Mouse (Mus musculus): ENCODE measurements at regions not wholly inside any gene's neighbourhood (a gene's known extent, or its start where the extent isn't known, plus 50 kb on each side); places are given as distances from the start of the nearest gene placed in this dataset.

- Histone ChIP-seq H3K4me2 (no peak overlapping the region), H3K9me3 (no peaks in the 10 kb centered on the region), H3K27ac (no peak overlapping the region), H3K27me3 (no peaks in the 10 kb centered on the region), H3K4me1 (no peaks in the 10 kb centered on the region), H3K4me3 (no peak overlapping the region), H3K36me3 (no peaks in the 10 kb centered on the region), H3K9ac (no peak overlapping the region)
- no peak for ATAC-seq (ENCODE audit: borderline replicate concordance, extremely low read depth, low FRiP score, low TSS enrichment)
- 33% methylated on average over 2 of the region's 2 CpGs for WGBS
Observed at GRCm38 (mm10) chr10:51930266-51930665, 92.0 kb upstream of the Vgll2 start.

GRCm38 (mm10) chr10:51930696-51931095 is 91.6 kb upstream of the Vgll2 start:
- no peak for ATAC-seq (ENCODE audit: borderline replicate concordance, extremely low read depth, low FRiP score, low TSS enrichment)
- no peaks in the 10 kb centered on the region for H3K27me3 ChIP-seq
- H3K4me2 ChIP-seq = no peak overlapping the region
- no peak overlapping the region for H3K27ac ChIP-seq
- no peak overlapping the region for H3K9ac ChIP-seq
- H3K4me3 ChIP-seq = no peak overlapping the region
- H3K36me3 ChIP-seq = no peaks in the 10 kb centered on the region
- WGBS = 58% methylated on average over 1 of the region's 1 CpGs
- H3K9me3 ChIP-seq = no peaks in the 10 kb centered on the region
- no peaks in the 10 kb centered on the region for H3K4me1 ChIP-seq

GRCm38 (mm10) chr10:51935482-51935881 is 86.8 kb upstream of the Vgll2 start:
- H3K4me3 ChIP-seq = no peak overlapping the region
- H3K27ac ChIP-seq = no peak overlapping the region
- H3K9me3 ChIP-seq = no peaks in the 10 kb centered on the region
- no peak overlapping the region for H3K4me2 ChIP-seq
- H3K9ac ChIP-seq = no peak overlapping the region
- H3K27me3 ChIP-seq = no peaks in the 10 kb centered on the region
- ATAC-seq (ENCODE audit: borderline replicate concordance, extremely low read depth, low FRiP score, low TSS enrichment) = no peak
- 86% methylated on average over 3 of the region's 3 CpGs for WGBS
- H3K36me3 ChIP-seq = no peaks in the 10 kb centered on the region
- no peaks in the 10 kb centered on the region for H3K4me1 ChIP-seq

- H3K27ac ChIP-seq = no peak overlapping the region
- no peaks in the 10 kb centered on the region for H3K4me1 ChIP-seq
- H3K9me3 ChIP-seq = no peaks in the 10 kb centered on the region
- WGBS = 83% methylated on average over 2 of the region's 2 CpGs
- H3K4me2 ChIP-seq = no peak overlapping the region
- H3K36me3 ChIP-seq = no peaks in the 10 kb centered on the region
- no peaks in the 10 kb centered on the region for H3K27me3 ChIP-seq
- ATAC-seq (ENCODE audit: borderline replicate concordance, extremely low read depth, low FRiP score, low TSS enrichment) = no peak
- H3K9ac ChIP-seq = no peak overlapping the region
- H3K4me3 ChIP-seq = no peak overlapping the region
Observed at GRCm38 (mm10) chr10:51941192-51941591, 81.1 kb upstream of the Vgll2 start.

GRCm38 (mm10) chr10:51945701-51946100 is 76.6 kb upstream of the Vgll2 start:
- 52% methylated on average over 4 of the region's 4 CpGs for WGBS
- no peak for ATAC-seq (ENCODE audit: borderline replicate concordance, extremely low read depth, low FRiP score, low TSS enrichment)

GRCm38 (mm10) chr10:51946189-51946588 is 76.1 kb upstream of the Vgll2 start:
- Histone ChIP-seq H3K27ac (no peak overlapping the region), H3K9ac (no peak overlapping the region), H3K9me3 (no peaks in the 10 kb centered on the region), H3K36me3 (no peaks in the 10 kb centered on the region), H3K4me3 (no peak overlapping the region), H3K4me1 (no peaks in the 10 kb centered on the region), H3K27me3 (no peaks in the 10 kb centered on the region), H3K4me2 (no peak overlapping the region)
- ATAC-seq (ENCODE audit: borderline replicate concordance, extremely low read depth, low FRiP score, low TSS enrichment) = no peak

More at GRCm38 (mm10) chr10:51945701-51946100, 76.6 kb upstream of the Vgll2 start:
- Histone ChIP-seq H3K9me3 (no peaks in the 10 kb centered on the region), H3K36me3 (no peaks in the 10 kb centered on the region), H3K9ac (no peak overlapping the region), H3K4me3 (no peak overlapping the region), H3K4me1 (no peaks in the 10 kb centered on the region), H3K4me2 (no peak overlapping the region), H3K27me3 (no peaks in the 10 kb centered on the region), H3K27ac (no peak overlapping the region)

GRCm38 (mm10) chr10:51946881-51947280 is 75.4 kb upstream of the Vgll2 start:
- Histone ChIP-seq H3K27ac (no peak overlapping the region), H3K27me3 (no peaks in the 10 kb centered on the region), H3K9ac (no peak overlapping the region), H3K36me3 (no peaks in the 10 kb centered on the region), H3K4me1 (no peaks in the 10 kb centered on the region), H3K4me3 (no peak overlapping the region), H3K9me3 (no peaks in the 10 kb centered on the region), H3K4me2 (no peak overlapping the region)
- no peak for ATAC-seq (ENCODE audit: borderline replicate concordance, extremely low read depth, low FRiP score, low TSS enrichment)

GRCm38 (mm10) chr10:51950016-51950415 is 72.3 kb upstream of the Vgll2 start:
- no peak overlapping the region for H3K27ac ChIP-seq
- H3K4me1 ChIP-seq = no peaks in the 10 kb centered on the region
- H3K4me2 ChIP-seq = no peak overlapping the region
- H3K4me3 ChIP-seq = no peak overlapping the region
- H3K9me3 ChIP-seq = no peaks in the 10 kb centered on the region
- no peak overlapping the region for H3K9ac ChIP-seq
- no peak for ATAC-seq (ENCODE audit: borderline replicate concordance, extremely low read depth, low FRiP score, low TSS enrichment)
- WGBS = 86% methylated on average over 1 of the region's 1 CpGs
- H3K27me3 ChIP-seq = no peaks in the 10 kb centered on the region
- no peaks in the 10 kb centered on the region for H3K36me3 ChIP-seq

GRCm38 (mm10) chr10:51952021-51952420 is 70.3 kb upstream of the Vgll2 start:
- Histone ChIP-seq H3K9me3 (no peaks in the 10 kb centered on the region), H3K36me3 (no peaks in the 10 kb centered on the region), H3K9ac (no peak overlapping the region), H3K4me1 (no peaks in the 10 kb centered on the region), H3K4me3 (no peak overlapping the region), H3K27me3 (no peaks in the 10 kb centered on the region), H3K4me2 (no peak overlapping the region), H3K27ac (no peak overlapping the region)
- no peak for ATAC-seq (ENCODE audit: borderline replicate concordance, extremely low read depth, low FRiP score, low TSS enrichment)
- WGBS = 64% methylated on average over 4 of the region's 4 CpGs

- H3K9ac ChIP-seq = no peak overlapping the region
- no peaks in the 10 kb centered on the region for H3K27me3 ChIP-seq
- no peaks in the 10 kb centered on the region for H3K4me1 ChIP-seq
- no peak overlapping the region for H3K4me3 ChIP-seq
- 52% methylated on average over 1 of the region's 1 CpGs for WGBS
- no peak for ATAC-seq (ENCODE audit: borderline replicate concordance, extremely low read depth, low FRiP score, low TSS enrichment)
- no peak overlapping the region for H3K4me2 ChIP-seq
- H3K36me3 ChIP-seq = no peaks in the 10 kb centered on the region
- H3K9me3 ChIP-seq = no peaks in the 10 kb centered on the region
- H3K27ac ChIP-seq = no peak overlapping the region
Observed at GRCm38 (mm10) chr10:51956493-51956892, 65.8 kb upstream of the Vgll2 start.

GRCm38 (mm10) chr10:51961497-51961896 is 60.8 kb upstream of the Vgll2 start:
- H3K4me2 ChIP-seq = no peak overlapping the region
- no peaks in the 10 kb centered on the region for H3K36me3 ChIP-seq
- no peaks in the 10 kb centered on the region for H3K9me3 ChIP-seq
- ATAC-seq (ENCODE audit: borderline replicate concordance, extremely low read depth, low FRiP score, low TSS enrichment) = no peak
- H3K4me1 ChIP-seq = no peaks in the 10 kb centered on the region
- no peak overlapping the region for H3K9ac ChIP-seq
- H3K27me3 ChIP-seq = no peaks in the 10 kb centered on the region
- WGBS = 28% methylated on average over 2 of the region's 2 CpGs
- H3K27ac ChIP-seq = no peak overlapping the region
- H3K4me3 ChIP-seq = no peak overlapping the region

GRCm38 (mm10) chr10:51963671-51964070 is 58.6 kb upstream of the Vgll2 start:
- Histone ChIP-seq H3K4me2 (no peak overlapping the region), H3K4me3 (no peak overlapping the region), H3K9ac (no peak overlapping the region), H3K36me3 (no peaks in the 10 kb centered on the region), H3K4me1 (no peaks in the 10 kb centered on the region), H3K27ac (no peak overlapping the region), H3K9me3 (no peaks in the 10 kb centered on the region), H3K27me3 (no peaks in the 10 kb centered on the region)
- WGBS = 70% methylated on average over 1 of the region's 1 CpGs
- no peak for ATAC-seq (ENCODE audit: borderline replicate concordance, extremely low read depth, low FRiP score, low TSS enrichment)

GRCm38 (mm10) chr10:51970113-51970512 is 52.2 kb upstream of the Vgll2 start:
- 42% methylated on average over 9 of the region's 9 CpGs for WGBS
- 0 out of 2 replicates have a peak, but pooled peaks have one; percentile 5 for ATAC-seq (ENCODE audit: borderline replicate concordance, extremely low read depth, low FRiP score, low TSS enrichment)
- no peak overlapping the region for H3K4me2 ChIP-seq
- H3K4me1 ChIP-seq = no peaks in the 10 kb centered on the region
- no peaks in the 10 kb centered on the region for H3K27me3 ChIP-seq
- H3K27ac ChIP-seq = no peak overlapping the region
- no peaks in the 10 kb centered on the region for H3K9me3 ChIP-seq
- H3K4me3 ChIP-seq = no peak overlapping the region
- H3K36me3 ChIP-seq = no peaks in the 10 kb centered on the region
- no peak overlapping the region for H3K9ac ChIP-seq

All from lung, embryonic 15.5 days (tissue).